Mouse (Mus musculus) embryonic facial prominence, embryonic 13.5 days (tissue): Measurements from ENCODE around the gene Sapcd2. TPM values are rescaled to one million over a fixed set of nuclear protein-coding genes. Genes with fewer than 3 reads are reported as not detected.
"Not testable (repeated sequence)": the region's sequence is repeated elsewhere in the genome, so short reads cannot be mapped to it uniquely, and the experiment has no call there.

Experiments
- ATAC-seq: fragments of 200-750 bp; cut with Nextera tagmentation; 2 replicates; pipeline ENCODE4 v1.8.0; 2017; ENCODE audit warnings: low read depth; ENCODE audit not compliant: insufficient number of reproducible peaks, insufficient read depth, low FRiP score, low TSS enrichment
- H3K27ac ChIP-seq: fragments of 300-500 bp; sonication (generic); 2 replicates; pipeline ENCODE4 v1.5.1; 2015; ENCODE audit warnings: moderate library complexity, mild to moderate bottlenecking, inconsistent platforms
- H3K27me3 ChIP-seq: fragments of 300-500 bp; sonication (generic); 2 replicates; pipeline ENCODE4 v1.6.1; 2015; ENCODE audit warnings: mild to moderate bottlenecking, inconsistent platforms
- H3K36me3 ChIP-seq: fragments of 300-500 bp; sonication (generic); 2 replicates; pipeline ENCODE4 v1.6.1; 2015; ENCODE audit warnings: mild to moderate bottlenecking, inconsistent platforms
- H3K4me1 ChIP-seq: fragments of 300-500 bp; sonication (generic); 2 replicates; pipeline ENCODE4 v1.6.1; 2015; ENCODE audit warnings: inconsistent platforms
- H3K4me2 ChIP-seq: fragments of 300-500 bp; sonication (generic); 2 replicates; pipeline ENCODE4 v1.6.1; 2015; ENCODE audit warnings: moderate library complexity, mild to moderate bottlenecking, inconsistent platforms
- H3K4me3 ChIP-seq: fragments of 300-500 bp; sonication (generic); 2 replicates; pipeline ENCODE4 v1.5.1; 2015; ENCODE audit warnings: mild to moderate bottlenecking, inconsistent platforms
- H3K9ac ChIP-seq: fragments of 300-500 bp; sonication (generic); 2 replicates; pipeline ENCODE4 v1.6.1; 2015; ENCODE audit warnings: mild to moderate bottlenecking, inconsistent platforms
- H3K9me3 ChIP-seq: fragments of 300-500 bp; sonication (generic); 2 replicates; pipeline ENCODE4 v1.6.1; 2016; ENCODE audit warnings: inconsistent platforms
- WGBS: fragments of 180-500 bp; shearing (Covaris S2); methylation state at CpG from one replicate; pipeline ENCODE4 v1.1.7; 2015; ENCODE audit warnings: mixed read lengths; 5-methylcytosine and 5-hydroxymethylcytosine counted together
- polyA plus RNA-seq: library from polyadenylated mRNA; unstranded; fragments of >200 nt; fragmentation: Nextera tagmentation; extraction: Ambion mirVana; gene quantifications from 2 replicates; pipeline ENCODE4 v1.2.1, GENCODE M21; 2015

Sapcd2 gene
- polyA plus RNA-seq, 1 experiment from 2014 or later = 47.9 TPM

GRCm38 (mm10) chr2:25402377-25402971, 30.4 kb downstream of the Sapcd2 start:
- H3K9me3 ChIP-seq = no peaks in the 10 kb centered on the region
- peak overlapping the region; percentile 80 for H3K4me2 ChIP-seq
- peak overlapping the region; percentile 63 for H3K4me3 ChIP-seq
- peaks cover 87% of the 10 kb centered on the region for H3K27me3 ChIP-seq
- ATAC-seq = 0 out of 2 replicates have a peak, but pooled peaks have one; percentile 33
- H3K4me1 ChIP-seq = peaks cover 14% of the 10 kb centered on the region; the same call in 1 of the 2 replicates
- under 1% methylated on average over 13 of the region's 13 CpGs for WGBS
- H3K27ac ChIP-seq = no peak overlapping the region; the same call in 1 of the 2 replicates
- no peaks in the 10 kb centered on the region for H3K36me3 ChIP-seq
- peak overlapping the region; percentile 74 for H3K9ac ChIP-seq

- 2% methylated on average over 53 of the region's 54 CpGs for WGBS
- no peaks in the 10 kb centered on the region for H3K36me3 ChIP-seq
Measured at GRCm38 (mm10) chr2:25402972-25403601, 31.0 kb downstream of the Sapcd2 start.

GRCm38 (mm10) chr2:25403994-25404393, 31.9 kb downstream of the Sapcd2 start:
- Histone ChIP-seq H3K9ac (no peak overlapping the region), H3K4me3 (peak overlapping the region; percentile 63), H3K4me1 (peaks cover 14% of the 10 kb centered on the region; the same call in 1 of the 2 replicates), H3K27me3 (peaks cover 72% of the 10 kb centered on the region), H3K4me2 (peak overlapping the region; percentile 80), H3K36me3 (no peaks in the 10 kb centered on the region), H3K9me3 (no peaks in the 10 kb centered on the region), H3K27ac (no peak overlapping the region)
- no peak for ATAC-seq
- WGBS = 86% methylated on average over 4 of the region's 4 CpGs

More at GRCm38 (mm10) chr2:25402972-25403601, 31.0 kb downstream of the Sapcd2 start:
- Histone ChIP-seq H3K4me3 (peak overlapping the region; percentile 63), H3K27ac (no peak overlapping the region; the same call in 1 of the 2 replicates), H3K4me1 (peaks cover 14% of the 10 kb centered on the region; the same call in 1 of the 2 replicates), H3K27me3 (peaks cover 81% of the 10 kb centered on the region), H3K9me3 (no peaks in the 10 kb centered on the region), H3K4me2 (peak overlapping the region; percentile 80), H3K9ac (peak overlapping the region; percentile 74)
- no peak for ATAC-seq

- no peak overlapping the region for H3K4me2 ChIP-seq
- ATAC-seq = no peak
- H3K9ac ChIP-seq = no peak overlapping the region
- WGBS = 83% methylated on average over 10 of the region's 10 CpGs
- peaks cover 29% of the 10 kb centered on the region for H3K27me3 ChIP-seq
- no peak overlapping the region for H3K27ac ChIP-seq
- no peaks in the 10 kb centered on the region for H3K4me1 ChIP-seq
- H3K36me3 ChIP-seq = no peaks in the 10 kb centered on the region
- no peak overlapping the region for H3K4me3 ChIP-seq
- H3K9me3 ChIP-seq = no peaks in the 10 kb centered on the region
Measured at GRCm38 (mm10) chr2:25408908-25409307, 36.8 kb downstream of the Sapcd2 start.

- not testable (repeated sequence) for H3K4me2 ChIP-seq, H3K4me1 ChIP-seq, H3K4me3 ChIP-seq, H3K27me3 ChIP-seq, H3K9ac ChIP-seq, H3K9me3 ChIP-seq, H3K27ac ChIP-seq, H3K36me3 ChIP-seq, ATAC-seq
Measured at GRCm38 (mm10) chr2:25413436-25413835, 41.3 kb downstream of the Sapcd2 start.

GRCm38 (mm10) chr2:25417426-25417825, 45.3 kb downstream of the Sapcd2 start:
- no peak overlapping the region for H3K4me2 ChIP-seq
- H3K4me1 ChIP-seq = no peaks in the 10 kb centered on the region
- H3K9me3 ChIP-seq = no peaks in the 10 kb centered on the region
- H3K9ac ChIP-seq = no peak overlapping the region
- no peak overlapping the region for H3K4me3 ChIP-seq
- no peaks in the 10 kb centered on the region for H3K36me3 ChIP-seq
- ATAC-seq = no peak
- peaks cover under 1% of the 10 kb centered on the region; the same call in 1 of the 2 replicates for H3K27me3 ChIP-seq
- 19% methylated on average over 3 of the region's 3 CpGs for WGBS
- no peak overlapping the region for H3K27ac ChIP-seq

GRCm38 (mm10) chr2:25421896-25422295, 49.8 kb downstream of the Sapcd2 start:
- H3K4me2 ChIP-seq = no peak overlapping the region
- peaks cover 42% of the 10 kb centered on the region for H3K27me3 ChIP-seq
- WGBS = 21% methylated on average over 3 of the region's 3 CpGs
- no peak for ATAC-seq
- no peak overlapping the region for H3K9ac ChIP-seq
- no peaks in the 10 kb centered on the region for H3K4me1 ChIP-seq
- no peaks in the 10 kb centered on the region for H3K9me3 ChIP-seq
- H3K4me3 ChIP-seq = no peak overlapping the region
- H3K36me3 ChIP-seq = no peaks in the 10 kb centered on the region
- no peak overlapping the region for H3K27ac ChIP-seq

DNA sequence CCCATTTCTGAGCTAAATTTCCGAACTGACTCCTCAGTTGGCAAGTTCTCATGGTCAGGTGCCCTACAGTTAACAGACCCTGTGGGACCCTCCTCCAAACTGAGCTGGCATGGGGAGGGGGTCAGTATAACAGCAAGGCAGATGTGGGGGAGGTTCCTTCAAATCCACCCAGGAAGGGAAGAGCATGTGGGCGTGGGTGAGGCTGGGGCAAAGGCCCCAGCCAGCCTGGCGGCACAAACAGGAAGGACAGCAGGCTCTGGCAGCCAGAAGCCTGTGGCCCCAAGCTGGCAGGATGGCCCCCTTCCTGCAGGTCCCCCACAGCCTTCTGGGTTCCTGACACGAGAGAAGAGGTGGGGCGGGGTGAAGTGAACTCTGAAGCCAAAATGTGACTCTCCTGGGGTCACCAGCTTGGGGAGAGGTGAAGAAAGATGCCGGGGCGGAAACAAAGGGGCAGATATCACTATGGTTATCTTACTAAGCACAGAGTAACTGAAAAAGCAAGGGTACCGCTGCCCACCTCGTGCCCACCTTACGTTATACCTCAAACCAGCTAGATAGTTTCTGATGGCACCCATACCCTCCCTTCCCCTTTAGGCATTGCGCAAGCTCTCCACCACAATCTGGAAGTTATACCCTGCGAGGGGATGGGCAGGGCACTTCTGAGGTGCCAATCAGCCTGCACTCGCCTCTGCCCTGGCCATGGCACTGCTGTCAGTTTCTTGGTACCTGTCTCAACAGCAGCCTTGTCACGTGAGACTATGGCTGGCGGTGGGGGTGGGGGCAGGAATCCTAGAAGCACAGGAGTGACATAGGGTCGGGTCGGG, 50.7 kb downstream of the Sapcd2 start, which contains the start of gene Fut7:
Gene Fut7, plus strand, starts transcription at position 681 of the 824 bp plus-strand sequence.
- no peak for ATAC-seq

DNA sequence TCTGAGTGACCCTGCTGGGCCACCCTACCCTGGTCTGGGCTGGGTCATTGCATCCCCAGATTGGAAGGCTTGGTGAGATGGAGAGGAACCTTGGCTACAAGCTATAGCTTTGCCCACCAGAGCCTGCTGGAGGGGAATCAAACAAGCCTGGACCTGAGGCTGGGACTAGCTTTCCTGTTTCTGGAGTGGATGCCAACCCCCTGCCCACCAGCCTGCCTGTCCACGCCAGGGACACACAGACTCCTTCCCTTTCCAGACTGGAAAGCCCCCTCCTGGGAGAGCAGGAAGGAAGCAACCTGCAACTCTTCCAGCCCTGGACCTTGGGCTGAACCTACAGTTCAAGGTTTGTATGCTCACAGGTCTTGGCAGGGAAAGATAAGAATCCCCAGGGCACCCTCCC, 51.5 kb downstream of the Sapcd2 start:
- 71% methylated on average over 1 of the region's 1 CpGs for WGBS
- no peak overlapping the region for H3K27ac ChIP-seq
- H3K9me3 ChIP-seq = no peaks in the 10 kb centered on the region
- no peak overlapping the region for H3K4me3 ChIP-seq
- ATAC-seq = no peak
- no peak overlapping the region for H3K9ac ChIP-seq
- no peaks in the 10 kb centered on the region for H3K4me1 ChIP-seq
- H3K27me3 ChIP-seq = peaks cover 42% of the 10 kb centered on the region
- H3K4me2 ChIP-seq = no peak overlapping the region
- no peaks in the 10 kb centered on the region for H3K36me3 ChIP-seq

More for the DNA sequence above, 50.7 kb downstream of the Sapcd2 start, which contains the start of gene Fut7:
- H3K9ac ChIP-seq = 0 out of 2 replicates have a peak within 1 kb of the TSS, but pooled peaks have one; percentile 11
- H3K36me3 ChIP-seq = no peaks in the 10 kb centered on the region
- H3K27me3 ChIP-seq = peaks cover 42% of the 10 kb centered on the region
- H3K9me3 ChIP-seq = no peaks in the 10 kb centered on the region
- WGBS = 64% methylated on average over 17 of the region's 17 CpGs
- H3K27ac ChIP-seq = no peak within 1 kb of the TSS
- no peak within 1 kb of the TSS for H3K4me3 ChIP-seq
- H3K4me1 ChIP-seq = no peaks in the 10 kb centered on the region
- H3K4me2 ChIP-seq = no peak within 1 kb of the TSS

DNA sequence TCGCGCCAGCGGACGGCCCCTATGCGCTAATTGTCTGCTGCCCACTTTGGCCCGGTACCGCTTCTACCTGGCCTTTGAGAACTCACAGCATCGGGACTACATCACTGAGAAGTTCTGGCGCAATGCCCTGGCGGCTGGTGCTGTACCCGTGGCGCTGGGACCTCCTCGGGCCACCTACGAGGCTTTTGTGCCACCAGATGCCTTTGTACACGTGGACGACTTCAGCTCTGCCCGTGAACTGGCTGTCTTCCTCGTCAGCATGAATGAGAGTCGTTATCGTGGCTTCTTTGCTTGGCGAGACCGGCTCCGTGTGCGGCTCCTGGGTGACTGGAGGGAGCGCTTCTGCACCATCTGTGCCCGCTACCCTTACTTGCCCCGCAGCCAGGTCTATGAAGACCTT, 53.4 kb downstream of the Sapcd2 start:
- H3K4me3 ChIP-seq = no peak overlapping the region
- no peak overlapping the region for H3K27ac ChIP-seq
- 50% methylated on average over 27 of the region's 27 CpGs for WGBS
- peaks cover 8% of the 10 kb centered on the region for H3K4me1 ChIP-seq
- H3K27me3 ChIP-seq = peaks cover 60% of the 10 kb centered on the region
- no peaks in the 10 kb centered on the region for H3K36me3 ChIP-seq
- H3K9me3 ChIP-seq = no peaks in the 10 kb centered on the region
- H3K9ac ChIP-seq = no peak overlapping the region; the same call in 1 of the 2 replicates
- ATAC-seq = no peak
- H3K4me2 ChIP-seq = no peak overlapping the region

DNA sequence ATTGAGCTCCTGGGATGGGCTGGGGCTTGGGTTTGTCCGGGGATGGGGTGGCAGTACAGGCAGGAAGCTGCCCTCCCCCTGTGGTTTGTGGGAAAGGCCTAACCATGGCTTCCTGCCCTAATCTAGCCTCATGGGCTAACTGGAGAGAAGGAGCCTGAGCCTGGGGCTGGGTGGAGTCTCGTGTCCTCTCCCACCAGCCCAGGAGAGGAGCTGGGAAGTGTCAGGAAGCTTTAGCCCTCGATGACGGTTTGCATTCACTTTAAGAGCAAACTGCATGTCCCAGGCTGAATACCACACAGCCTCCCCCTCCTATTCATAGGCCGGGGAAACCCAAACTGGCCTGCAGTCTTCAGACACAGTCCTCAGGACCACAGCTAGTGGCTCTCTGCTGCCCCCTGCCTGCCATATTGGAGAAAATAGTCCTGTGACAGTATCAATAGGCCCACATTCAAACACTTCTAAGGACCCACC, 54.6 kb downstream of the Sapcd2 start:
- no peak overlapping the region for H3K9ac ChIP-seq
- ATAC-seq = no peak
- 29% methylated on average over 5 of the region's 5 CpGs for WGBS
- peaks cover 8% of the 10 kb centered on the region for H3K4me1 ChIP-seq
- no peak overlapping the region for H3K4me2 ChIP-seq
- H3K9me3 ChIP-seq = no peaks in the 10 kb centered on the region
- no peak overlapping the region for H3K27ac ChIP-seq
- no peak overlapping the region for H3K4me3 ChIP-seq
- no peaks in the 10 kb centered on the region for H3K36me3 ChIP-seq
- peaks cover 66% of the 10 kb centered on the region for H3K27me3 ChIP-seq
